Mouse (Mus musculus) heart, adult 8-10 months (tissue): ENCODE measurements around the gene Marcksl1. TPM values are rescaled to one million over a fixed set of nuclear protein-coding genes. Genes with fewer than 3 reads are reported as not detected.
A peak's percentile ranks its signal among the peaks of the same experiment; 100 is the strongest.

Experiments
- DNase-seq: peaks from one replicate; pipeline ENCODE4 v3.0.0; 2022; ENCODE audit warnings: low spot score
- microRNA-seq: library from miRNA; unstranded; fragments of <30 nt; microRNA quantifications from one replicate; pipeline ENCODE4 v1.2.0, GENCODE M21; 2022
- total RNA-seq, 4 experiments: library from RNA; stranded (reverse); gene quantifications; 2 replicates each; pipeline ENCODE4 v1.2.4; 2022

Gene Marcksl1
- total RNA-seq, 4 experiments from 2014 or later: 2.3 to 3.3 (median 3.2) TPM

- DNase-seq: peak; percentile 84
Measured at GRCm38 (mm10) chr4:129556532-129557223, 43.3 kb downstream of the Marcksl1 start.

GRCm38 (mm10) chr4:129557256-129557808, 44.0 kb downstream of the Marcksl1 start:
- no peak for DNase-seq

GRCm38 (mm10) chr4:129558321-129558955, 45.1 kb downstream of the Marcksl1 start:
- DNase-seq: no peak

GRCm38 (mm10) chr4:129561184-129561583, 47.8 kb downstream of the Marcksl1 start:
- no peak for DNase-seq

GRCm38 (mm10) chr4:129563718-129564117, 50.3 kb downstream of the Marcksl1 start:
- DNase-seq: no peak

- DNase-seq: no peak
Measured at GRCm38 (mm10) chr4:129565139-129565538, 51.8 kb downstream of the Marcksl1 start.

Small RNA genes lying within 50 kb of the gene (microRNA-seq; reads per million reads assigned to microRNA genes)
- gene Mir8119: not detected

Other genes starting within 250 kb of the Marcksl1 start
- gene Sync, start 226.0 kb upstream of the Marcksl1 start, total RNA-seq: 10 to 100 TPM; 19.5 to 31.7 (median 25.4) TPM
- 10 to 100 TPM; 57.2 to 73.7 (median 65.6) TPM for gene Rbbp4, start 178.2 kb upstream of the Marcksl1 start, total RNA-seq
- 10 to 100 TPM; 20.6 to 30.7 (median 27.4) TPM for gene Zbtb8os, start 177.9 kb upstream of the Marcksl1 start, total RNA-seq
- 1 to 10 TPM; 2.1 to 3.7 (median 3.1) TPM for gene Zbtb8a, start 135.5 kb upstream of the Marcksl1 start, total RNA-seq
- under 1 TPM; 0.09 to 0.14 (median 0.09) TPM for gene Zbtb8b, start 72.7 kb upstream of the Marcksl1 start, total RNA-seq
- 10 to 100 TPM; 50.3 to 54.6 (median 53.3) TPM for gene Bsdc1, start 52.0 kb upstream of the Marcksl1 start, total RNA-seq
- not detected for gene Tssk3, start 22.6 kb upstream of the Marcksl1 start, total RNA-seq
- gene Fam229a, start 22.4 kb upstream of the Marcksl1 start, total RNA-seq: not detected
- 10 to 100 TPM; 11.4 to 15.0 (median 12.8) TPM for gene Hdac1, start 29.1 kb downstream of the Marcksl1 start, total RNA-seq
- gene Lck, start 60.1 kb downstream of the Marcksl1 start, total RNA-seq: 1 to 10 TPM in 1 of 4 experiments, under 1 TPM in 2, not detected in 1; 0.14 to 1.3 (median 0.53) TPM
- under 1 TPM in 2 of 4 experiments, not detected in 2; 0.35 to 0.55 TPM for gene Fam167b, start 65.0 kb downstream of the Marcksl1 start, total RNA-seq
- gene Eif3i, start 87.1 kb downstream of the Marcksl1 start, total RNA-seq: 100 to 1,000 TPM; 118 to 136 (median 130) TPM
- 10 to 100 TPM; 40.4 to 44.9 (median 42.0) TPM for gene Tmem234, start 87.1 kb downstream of the Marcksl1 start, total RNA-seq
- 1 to 10 TPM in 2 of 4 experiments, under 1 TPM in 2; 0.32 to 1.2 (median 0.82) TPM for gene Dcdc2b, start 100.7 kb downstream of the Marcksl1 start, total RNA-seq
- gene Iqcc, start 105.5 kb downstream of the Marcksl1 start, total RNA-seq: 10 to 100 TPM; 14.6 to 22.9 (median 19.0) TPM
- gene Ccdc28b, start 110.4 kb downstream of the Marcksl1 start, total RNA-seq: 10 to 100 TPM; 11.9 to 20.3 (median 14.6) TPM
- 10 to 100 TPM; 23.2 to 30.1 (median 25.8) TPM for gene Txlna, start 127.5 kb downstream of the Marcksl1 start, total RNA-seq
- gene Kpna6, start 159.2 kb downstream of the Marcksl1 start, total RNA-seq: 10 to 100 TPM; 59.7 to 77.9 (median 72.2) TPM
- gene Tmem39b, start 183.3 kb downstream of the Marcksl1 start, total RNA-seq: 1 to 10 TPM; 3.8 to 5.7 (median 5.3) TPM
- gene Khdrbs1, start 228.7 kb downstream of the Marcksl1 start, total RNA-seq: 10 to 100 TPM; 33.9 to 38.6 (median 37.7) TPM